Mouse (Mus musculus) liver, embryonic 12.5 days (tissue): ENCODE data around the gene Prpf40b. TPM values are rescaled to one million over a fixed set of nuclear protein-coding genes. Genes with fewer than 3 reads are reported as not detected.

Experiments
- ATAC-seq: fragments of 200-750 bp; cut with Nextera tagmentation; 2 replicates; pipeline ENCODE4 v1.8.0; 2017; ENCODE audit warnings: moderate number of reproducible peaks, mild to moderate bottlenecking, moderate library complexity
- H3K27ac ChIP-seq: fragments of 300-500 bp; sonication (generic); 2 replicates; pipeline ENCODE4 v1.5.1; 2016; ENCODE audit warnings: mild to moderate bottlenecking
- H3K27me3 ChIP-seq: fragments of 300-500 bp; sonication (generic); replicated peaks from 2 replicates; pipeline ENCODE4 v1.6.1; 2016; ENCODE audit warnings: mild to moderate bottlenecking, moderate library complexity
- H3K36me3 ChIP-seq: fragments of 300-500 bp; sonication (generic); 2 replicates; pipeline ENCODE4 v1.6.1; 2016; ENCODE audit warnings: mild to moderate bottlenecking, moderate library complexity
- H3K4me1 ChIP-seq: fragments of 300-500 bp; sonication (generic); 2 replicates; pipeline ENCODE4 v1.6.1; 2016
- H3K4me2 ChIP-seq: fragments of 300-500 bp; sonication (generic); 2 replicates; pipeline ENCODE4 v1.6.1; 2016; ENCODE audit warnings: mild to moderate bottlenecking, moderate library complexity
- H3K4me3 ChIP-seq: fragments of 300-500 bp; sonication (generic); 2 replicates; pipeline ENCODE4 v1.5.1; 2016; ENCODE audit warnings: mild to moderate bottlenecking, moderate library complexity
- H3K9ac ChIP-seq: fragments of 300-500 bp; sonication (generic); 2 replicates; pipeline ENCODE4 v1.6.1; 2016; ENCODE audit warnings: mild to moderate bottlenecking, moderate library complexity
- H3K9me3 ChIP-seq: fragments of 300-500 bp; sonication (generic); replicated peaks from 2 replicates; pipeline ENCODE4 v1.6.1; 2016; ENCODE audit warnings: mild to moderate bottlenecking, moderate library complexity
- WGBS: fragments of 180-500 bp; shearing (Covaris S2); methylation state at CpG from one replicate; pipeline ENCODE4 v1.1.7; 2016; ENCODE audit not compliant: insufficient replicate concordance; 5-methylcytosine and 5-hydroxymethylcytosine counted together
- polyA plus RNA-seq: library from polyadenylated mRNA; unstranded; fragments of >200 nt; fragmentation: Nextera tagmentation; extraction: Ambion mirVana; gene quantifications from 2 replicates; pipeline ENCODE4 v1.2.1, GENCODE M21; 2016

The Prpf40b gene
- polyA plus RNA-seq, 1 experiment from 2014 or later, result 15.5 TPM

DNA sequence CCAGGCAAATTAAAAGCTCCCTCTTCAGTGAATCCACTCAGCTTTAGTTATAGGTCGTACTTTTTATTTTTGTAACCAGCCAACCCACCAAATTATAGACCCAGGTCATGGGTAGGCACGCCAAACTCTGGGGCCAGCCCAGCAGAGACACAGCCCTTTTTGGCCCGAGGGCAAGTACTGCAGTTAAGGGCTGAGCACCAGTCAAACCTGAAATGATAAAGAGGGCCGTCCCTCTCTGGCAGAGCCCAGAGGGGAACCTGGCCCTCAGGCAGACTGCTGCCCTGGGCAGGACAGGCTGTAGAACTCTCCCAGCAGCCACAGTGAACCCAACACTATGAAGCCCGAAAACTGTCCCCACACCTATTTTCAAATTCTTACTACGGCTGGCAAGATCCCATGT is 61.6 kb downstream of the Prpf40b start:
- H3K4me2 ChIP-seq, result no peak overlapping the region
- ATAC-seq, result no peak
- no peaks in the 10 kb centered on the region for H3K4me1 ChIP-seq
- H3K9ac ChIP-seq, result no peak overlapping the region
- H3K9me3 ChIP-seq, result no peaks in the 10 kb centered on the region
- no peak overlapping the region for H3K4me3 ChIP-seq
- H3K36me3 ChIP-seq, result no peaks in the 10 kb centered on the region
- 57% methylated on average over 6 of the region's 6 CpGs for WGBS
- H3K27me3 ChIP-seq, result no peaks in the 10 kb centered on the region
- no peak overlapping the region for H3K27ac ChIP-seq

DNA sequence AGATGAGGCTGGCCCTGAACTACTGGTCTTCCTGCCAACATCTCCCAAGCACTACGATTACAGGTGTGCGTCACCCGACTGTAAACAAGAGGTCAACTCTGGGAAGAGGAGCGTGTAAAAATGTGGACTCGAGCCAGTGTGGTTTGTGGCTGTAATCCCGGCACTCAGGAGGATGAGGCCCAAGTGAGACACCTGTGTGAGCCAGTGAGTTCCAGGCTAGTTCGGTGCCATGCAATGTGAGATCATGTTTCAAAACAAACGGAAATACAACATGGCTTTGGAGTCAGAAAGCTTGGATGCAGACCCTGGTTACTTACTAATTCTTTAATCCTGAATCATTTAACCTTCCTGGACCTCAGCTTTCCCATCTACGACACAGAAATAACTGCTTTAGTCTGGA is 64.1 kb downstream of the Prpf40b start:
- H3K27ac ChIP-seq, result no peak overlapping the region
- H3K4me2 ChIP-seq, result no peak overlapping the region
- H3K9me3 ChIP-seq, result no peaks in the 10 kb centered on the region
- no peaks in the 10 kb centered on the region for H3K4me1 ChIP-seq
- no peak overlapping the region for H3K9ac ChIP-seq
- H3K27me3 ChIP-seq, result no peaks in the 10 kb centered on the region
- ATAC-seq, result no peak
- H3K4me3 ChIP-seq, result no peak overlapping the region
- WGBS, result 75% methylated on average over 9 of the region's 9 CpGs
- H3K36me3 ChIP-seq, result no peaks in the 10 kb centered on the region

DNA sequence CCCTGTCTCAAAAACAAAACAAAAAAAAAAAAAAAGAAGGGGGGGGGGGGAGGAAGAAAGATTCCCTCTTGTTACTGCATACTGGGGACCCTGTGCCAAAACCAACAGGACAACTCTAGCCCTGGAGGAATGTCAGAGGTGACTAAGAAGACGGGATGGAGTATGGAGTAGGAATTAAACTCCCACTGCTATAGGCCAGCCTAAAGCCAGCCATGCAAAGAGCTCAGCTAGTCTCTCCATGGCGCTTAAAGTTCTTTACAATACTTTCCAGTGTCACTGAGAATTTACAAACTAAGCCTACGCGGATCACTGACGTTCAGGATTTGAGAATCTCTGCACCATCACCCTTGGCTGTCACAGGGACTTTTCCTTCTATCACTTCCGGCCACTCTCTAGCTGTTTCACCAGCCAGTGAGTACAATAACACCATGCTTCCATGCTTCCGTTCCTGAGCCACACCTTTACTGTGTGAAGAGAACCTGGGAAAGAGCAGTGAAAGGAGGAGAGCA is 69.2 kb downstream of the Prpf40b start:
- ATAC-seq, result no peak
- Histone ChIP-seq H3K4me1 (peaks cover 20% of the 10 kb centered on the region), H3K27me3 (peaks cover 13% of the 10 kb centered on the region), H3K36me3 (no peaks in the 10 kb centered on the region), H3K27ac (no peak overlapping the region), H3K4me2 (no peak overlapping the region), H3K4me3 (no peak overlapping the region), H3K9me3 (no peaks in the 10 kb centered on the region), H3K9ac (no peak overlapping the region)
- 71% methylated on average over 7 of the region's 7 CpGs for WGBS

- Histone ChIP-seq H3K4me1 (peaks cover 28% of the 10 kb centered on the region), H3K4me3 (no peak overlapping the region), H3K36me3 (no peaks in the 10 kb centered on the region), H3K27me3 (peaks cover 22% of the 10 kb centered on the region), H3K4me2 (no peak overlapping the region), H3K9me3 (no peaks in the 10 kb centered on the region), H3K9ac (no peak overlapping the region), H3K27ac (no peak overlapping the region)
- 25% methylated on average over 8 of the region's 8 CpGs for WGBS
- no peak for ATAC-seq
Observed at GRCm38 (mm10) chr15:99364921-99365320, 70.0 kb downstream of the Prpf40b start.

Other genes with a start within 250 kb of the Prpf40b start
- gene Prph, start 239.9 kb upstream of the Prpf40b start, polyA plus RNA-seq, result 0.35 and 0.89 TPM in 2 replicates
- gene Troap, start 220.5 kb upstream of the Prpf40b start, polyA plus RNA-seq, result 22.1 and 23.6 TPM in 2 replicates
- 0.13 TPM in 1 of 2 replicates, not detected in the other for gene C1ql4, start 207.3 kb upstream of the Prpf40b start, polyA plus RNA-seq
- gene Dnajc22, start 201.9 kb upstream of the Prpf40b start, polyA plus RNA-seq, result 14.4 and 16.9 TPM in 2 replicates
- 23.6 and 23.8 TPM in 2 replicates for gene Spats2, start 169.2 kb upstream of the Prpf40b start, polyA plus RNA-seq
- gene Kcnh3, start 70.2 kb upstream of the Prpf40b start, polyA plus RNA-seq, result 0.10 TPM in 1 of 2 replicates, not detected in the other
- gene Mcrs1, start 43.1 kb upstream of the Prpf40b start, polyA plus RNA-seq, result 71.8 and 77.0 TPM in 2 replicates
- gene Fam186b, start 801 bp downstream of the Prpf40b start, polyA plus RNA-seq, result 0.06 TPM in 2 replicates
- gene Fmnl3, start 75.4 kb downstream of the Prpf40b start, polyA plus RNA-seq, result 7.4 and 8.6 TPM in 2 replicates
- gene Tmbim6, start 97.8 kb downstream of the Prpf40b start, polyA plus RNA-seq, result 199 and 201 TPM in 2 replicates
- gene Nckap5l, start 162.7 kb downstream of the Prpf40b start, polyA plus RNA-seq, result 2.3 and 2.6 TPM in 2 replicates
- 7.9 TPM in 2 replicates for gene Bcdin3d, start 179.6 kb downstream of the Prpf40b start, polyA plus RNA-seq
- 0.08 and 0.23 TPM in 2 replicates for gene Faim2, start 233.1 kb downstream of the Prpf40b start, polyA plus RNA-seq